Mouse (Mus musculus) neutrophil, adult 5-6 weeks (primary cell): Measurements from ENCODE around the gene AC141477.1. TPM values are rescaled to one million over a fixed set of nuclear protein-coding genes. Genes with fewer than 3 reads are reported as not detected.

Experiments
- ATAC-seq: fragments of 151-379, 151-347 bp; 2 replicates; pipeline ENCODE4 v1.8.0; 2017; ENCODE audit warnings: mild to moderate bottlenecking, moderate TSS enrichment; ENCODE audit not compliant: insufficient number of reproducible peaks, poor library complexity, low FRiP score, severe bottlenecking; ENCODE audit errors: extremely low read depth
- total RNA-seq: library from RNA; stranded (forward); fragments of 200-1000 nt; gene quantifications from 2 replicates; pipeline ENCODE4 v1.2.3, GENCODE M21; 2017

The AC141477.1 gene
- total RNA-seq = 14.8 and 16.1 TPM in 2 replicates

DNA sequence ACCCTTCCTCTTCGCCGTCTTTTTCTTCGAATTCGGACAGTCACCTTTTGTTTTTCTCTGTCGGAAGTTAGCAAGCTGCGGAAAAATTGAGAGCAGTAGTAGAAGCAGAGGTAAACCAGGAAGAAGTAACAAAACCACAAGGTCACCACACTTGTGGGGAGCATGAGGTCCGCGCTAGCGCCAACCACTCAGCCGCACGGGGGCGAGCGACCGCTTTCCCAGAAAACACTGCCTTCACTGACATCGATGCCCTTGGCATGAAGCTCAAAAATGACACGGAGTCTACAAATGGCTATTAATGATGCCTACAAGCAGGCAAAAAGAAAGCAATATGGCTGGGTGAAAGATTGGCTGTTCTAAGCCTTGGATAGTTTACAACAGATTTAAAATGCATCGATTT is at the start of gene AC141477.1:
Gene AC141477.1, minus strand, starts transcription at position 164 of the 400 bp plus-strand sequence.
- ATAC-seq = no peak

DNA sequence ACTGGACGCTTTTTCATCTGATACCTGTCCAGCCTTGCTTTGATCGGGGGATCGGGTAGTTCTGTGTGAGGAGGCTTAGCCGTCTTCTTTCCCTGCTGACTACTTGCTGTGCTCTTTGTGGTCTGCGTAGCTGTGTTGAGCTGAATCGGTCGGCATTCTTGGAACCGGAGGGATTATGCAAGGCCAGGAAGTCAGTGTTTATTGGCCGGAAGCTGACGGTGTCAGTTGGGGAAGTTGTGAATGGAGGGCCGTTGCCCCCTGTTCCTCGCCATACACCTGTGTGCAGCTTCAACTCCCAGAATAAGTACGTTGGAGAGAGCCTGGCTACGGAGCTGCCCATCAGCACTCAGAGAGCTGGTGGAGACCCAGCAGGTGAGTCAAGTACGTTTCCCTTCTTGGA is 49.0 kb upstream of the AC141477.1 start:
- 0 out of 2 replicates have a peak, but pooled peaks have one; percentile 10 for ATAC-seq

DNA sequence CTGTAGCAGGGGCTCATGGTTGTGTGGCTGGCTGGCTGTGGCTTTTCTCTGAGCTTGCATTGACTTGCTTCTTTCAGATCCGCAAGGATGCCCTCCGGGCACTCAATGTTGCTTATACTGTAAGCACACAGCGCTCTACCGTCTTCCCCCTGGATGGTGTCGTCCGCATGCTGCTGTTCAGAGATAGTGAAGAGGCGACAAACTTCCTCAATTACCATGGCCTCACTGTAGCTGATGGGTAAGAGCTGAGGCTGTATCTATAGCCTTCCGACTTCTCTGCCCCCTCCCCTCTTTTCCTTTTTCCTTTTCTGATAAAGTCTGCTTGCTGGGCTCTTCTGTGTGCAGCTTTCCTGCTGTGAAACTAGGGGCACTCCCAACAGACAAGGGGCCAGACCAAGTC is 48.0 kb upstream of the AC141477.1 start:
- ATAC-seq = no peak

DNA sequence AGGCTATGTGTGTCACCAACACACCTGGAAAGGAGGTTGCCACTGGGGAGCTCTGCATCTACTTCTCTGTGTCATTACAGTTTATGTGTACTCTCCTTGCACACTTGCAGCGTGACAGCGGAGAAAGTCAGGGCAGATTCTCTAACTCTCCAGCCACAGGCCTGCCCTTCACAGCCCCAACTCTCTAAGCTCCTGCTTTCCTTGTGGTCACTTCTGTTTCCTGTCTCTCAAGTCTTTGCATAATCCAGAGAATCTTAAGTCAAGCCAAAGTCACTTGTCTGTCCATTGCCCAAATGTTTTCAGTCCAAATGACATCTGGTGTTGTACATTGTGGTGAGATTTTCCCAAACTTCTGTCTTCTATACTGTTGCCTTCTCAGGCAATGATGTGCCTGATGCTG is 46.1 kb upstream of the AC141477.1 start:
- ATAC-seq = no peak

DNA sequence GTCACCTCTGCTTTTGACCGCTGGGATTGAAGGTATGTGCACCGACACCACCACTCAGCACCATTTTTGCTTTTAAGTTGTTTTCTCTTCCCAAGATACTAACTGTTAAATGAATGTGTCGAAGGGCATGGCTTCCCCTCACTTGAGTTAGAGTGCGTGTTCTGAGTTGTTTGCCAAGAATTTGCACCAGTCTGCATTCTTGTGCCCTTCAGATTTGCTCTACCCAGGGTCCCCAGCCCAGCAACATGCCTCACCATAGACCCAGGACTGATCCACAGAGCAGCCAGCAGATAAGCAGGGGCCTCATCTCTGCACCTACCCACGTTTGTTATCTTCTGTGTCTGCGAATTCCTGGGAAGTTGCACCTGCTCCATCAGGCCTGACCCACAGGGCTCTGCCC is 41.2 kb upstream of the AC141477.1 start:
- no peak for ATAC-seq

DNA sequence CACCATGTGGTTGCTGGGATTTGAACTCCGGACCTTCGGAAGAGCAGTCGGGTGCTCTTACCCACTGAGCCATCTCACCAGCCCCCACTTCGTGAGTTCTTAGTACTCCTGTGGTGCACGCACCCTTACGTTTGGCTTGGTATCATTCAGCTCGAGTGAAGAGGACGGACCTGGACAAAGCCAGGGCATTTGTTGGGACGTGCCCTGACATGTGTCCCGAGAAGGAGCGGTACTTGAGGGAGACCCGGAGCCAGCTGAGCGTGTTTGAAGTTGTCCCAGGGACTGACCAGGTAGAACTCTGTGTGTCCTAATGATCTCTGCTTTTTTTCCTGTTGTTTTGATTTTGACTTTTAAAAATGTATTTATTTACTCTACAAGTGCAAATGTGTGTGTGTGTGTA is 40.6 kb upstream of the AC141477.1 start:
- no peak for ATAC-seq

DNA sequence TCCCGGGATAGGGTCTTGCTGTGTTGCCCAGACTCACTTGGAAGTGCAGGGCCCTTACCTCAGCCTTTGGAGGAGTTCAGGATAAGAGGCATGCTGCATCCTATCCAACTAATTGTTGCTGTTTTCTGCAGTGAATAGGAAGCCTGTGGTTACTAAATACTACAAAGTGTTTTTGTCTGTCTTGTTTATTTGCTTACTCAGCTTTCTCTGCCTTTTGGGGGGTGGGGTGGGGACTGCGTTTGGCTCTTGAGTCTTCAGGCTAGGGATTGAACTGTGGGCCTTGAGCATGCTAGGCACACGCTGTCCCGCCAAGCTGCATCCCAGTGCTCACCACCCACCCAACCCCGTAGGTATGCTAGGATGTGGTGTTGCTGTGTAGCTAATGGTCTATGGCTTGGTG is 33.5 kb upstream of the AC141477.1 start:
- ATAC-seq = no peak

DNA sequence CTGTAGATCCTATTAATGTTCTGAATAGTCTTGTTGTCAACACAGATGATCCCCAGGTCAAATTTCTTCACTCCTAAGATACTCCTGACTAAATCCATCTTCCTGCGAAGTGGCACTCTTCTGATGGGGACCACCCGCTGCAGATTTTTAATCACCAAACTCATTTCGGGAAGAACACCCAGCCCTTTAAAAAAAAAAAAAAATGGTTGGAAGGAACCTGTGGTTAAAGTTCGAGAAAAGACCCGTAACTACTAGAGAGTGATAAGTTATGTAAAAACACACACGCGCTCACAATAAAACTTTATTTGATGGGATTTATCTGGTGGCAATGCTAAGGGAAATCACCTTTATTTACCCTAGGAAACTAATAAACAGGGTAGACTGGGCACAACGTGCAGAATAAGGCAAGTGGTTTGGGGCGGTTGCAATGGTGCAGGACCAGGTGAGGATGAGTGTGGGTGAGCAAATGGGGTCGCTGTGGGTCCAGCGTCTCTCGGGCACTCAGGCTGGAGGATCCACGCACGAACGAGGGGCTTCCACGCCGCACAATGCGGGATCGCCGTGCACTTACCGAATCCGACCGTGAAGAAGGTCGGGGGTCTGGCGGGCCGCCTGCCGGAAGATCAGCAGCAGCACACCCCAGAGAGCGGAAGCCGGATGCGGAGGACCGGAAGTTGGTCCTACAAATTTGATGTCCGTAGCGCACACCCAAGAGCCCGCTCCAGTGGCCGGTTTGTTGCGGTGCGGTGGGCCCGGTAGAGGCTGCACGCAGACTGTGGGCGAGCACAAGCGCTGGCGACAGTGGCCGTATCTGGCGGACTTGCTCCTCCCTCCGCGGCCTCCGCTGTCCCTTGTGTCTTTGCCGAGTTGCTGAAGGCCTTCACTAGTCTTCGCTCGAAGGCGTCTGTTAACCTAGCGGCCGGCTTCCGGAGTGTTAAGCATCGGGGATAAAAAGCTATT is 28.2 kb upstream of the AC141477.1 start, which contains the start of the genes Mcm3ap and Ybey:
Gene Mcm3ap, plus strand, starts transcription at position 725 of the 960 bp plus-strand sequence.
Gene Ybey, minus strand, starts transcription at position 912 of the 960 bp plus-strand sequence.
- ATAC-seq = peak; percentile 96

DNA sequence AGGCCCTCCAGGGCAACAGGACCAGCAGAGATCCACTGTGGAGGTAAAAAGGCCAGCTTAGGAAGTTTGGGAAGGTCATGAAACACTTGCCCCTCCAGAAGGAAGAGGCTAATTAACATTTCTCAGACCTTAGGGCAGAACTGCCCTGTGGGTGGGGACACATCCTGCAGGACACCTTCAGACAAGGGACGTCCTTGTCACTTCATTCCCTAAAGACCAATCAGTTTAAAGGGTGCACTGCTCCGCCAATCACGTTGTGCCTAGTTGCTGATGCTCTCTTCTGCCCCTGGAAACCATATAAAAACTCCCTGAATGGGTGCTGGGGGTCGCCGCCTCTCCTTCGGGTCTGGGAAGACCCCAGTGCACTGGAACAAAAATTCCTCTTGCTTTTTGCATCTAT is 22.5 kb upstream of the AC141477.1 start:
- no peak for ATAC-seq

DNA sequence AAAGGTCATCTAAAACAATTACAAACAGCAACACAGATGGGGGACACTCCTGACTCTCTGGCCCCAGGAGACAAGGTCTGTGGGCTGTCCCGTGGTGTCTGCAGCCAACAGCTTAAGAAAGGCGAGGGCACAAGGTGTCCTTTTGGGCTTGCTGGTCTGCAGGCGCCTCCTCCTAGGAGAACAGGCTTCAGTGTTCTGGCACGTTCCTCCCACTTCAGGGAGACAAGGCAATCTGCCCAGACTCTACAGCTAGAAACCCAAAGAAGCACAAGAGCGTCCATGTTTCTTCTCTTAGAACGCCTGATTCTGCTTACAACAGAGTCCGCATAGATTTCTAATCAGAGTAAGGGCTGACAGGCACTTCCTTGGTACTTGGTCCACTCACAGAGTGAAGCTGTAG is 22.1 kb upstream of the AC141477.1 start:
- ATAC-seq = no peak

DNA sequence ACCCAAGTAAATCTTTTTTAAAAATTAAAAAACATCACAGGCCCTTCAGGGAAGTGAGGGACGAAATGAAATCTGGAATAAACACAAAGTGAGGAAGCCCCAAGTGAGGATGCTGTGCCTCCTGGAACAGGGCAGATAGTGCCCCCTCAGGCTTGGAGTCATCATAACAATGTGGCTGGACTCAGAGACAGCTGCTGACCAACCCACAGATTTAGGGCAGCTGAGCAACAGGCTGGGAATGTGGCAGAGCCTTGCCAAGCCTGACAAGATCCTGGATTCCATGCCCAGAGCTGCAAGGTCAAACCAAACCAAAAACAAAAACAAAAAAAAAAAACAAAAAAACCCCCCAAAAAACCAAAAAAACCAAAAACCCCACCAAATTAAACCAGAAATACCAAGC is 21.0 kb upstream of the AC141477.1 start:
- ATAC-seq = no peak

DNA sequence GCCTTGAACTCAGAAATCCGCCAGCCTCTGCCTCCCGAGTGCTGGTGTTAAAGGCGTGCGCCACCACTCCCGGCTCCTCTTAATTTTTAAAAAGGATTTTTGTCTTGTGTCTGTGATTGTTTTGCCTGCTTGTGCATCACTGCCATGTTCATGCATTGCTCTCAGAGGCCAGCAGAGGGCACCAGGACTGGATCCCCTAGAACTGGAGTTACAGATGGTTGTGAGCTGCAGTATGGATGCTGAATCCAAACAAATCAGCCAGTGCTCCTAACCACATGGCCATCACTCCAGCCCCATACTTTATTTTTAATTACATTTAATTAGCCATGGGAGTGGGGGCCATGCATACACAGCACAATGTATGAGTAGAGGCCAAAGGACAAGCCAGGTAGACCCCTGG is 15.0 kb upstream of the AC141477.1 start:
- ATAC-seq = peak; percentile 61; the same call in 1 of the 2 replicates

DNA sequence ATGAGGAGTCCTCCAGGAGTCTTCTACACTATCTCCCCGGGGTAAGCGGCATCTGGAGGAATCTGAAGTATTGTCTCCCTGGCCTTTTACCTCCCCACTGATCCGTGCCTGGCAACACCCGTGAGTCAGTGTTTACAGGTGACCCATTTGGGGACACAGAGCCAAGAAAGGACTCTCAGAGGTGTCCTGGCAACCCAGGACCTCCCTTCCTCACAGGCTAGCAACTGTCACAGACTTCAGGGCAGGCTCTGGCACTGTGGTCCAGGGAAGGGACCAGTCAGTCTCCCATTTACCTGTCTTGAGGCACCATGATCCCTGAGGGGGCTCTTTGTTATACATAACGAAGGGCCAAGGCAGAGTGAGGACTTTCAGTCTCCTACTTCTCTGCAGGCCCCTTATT is 8.6 kb upstream of the AC141477.1 start, which contains the start of gene 2610028H24Rik:
Gene 2610028H24Rik, plus strand, starts transcription at position 231 of the 400 bp plus-strand sequence.
- ATAC-seq = no peak

DNA sequence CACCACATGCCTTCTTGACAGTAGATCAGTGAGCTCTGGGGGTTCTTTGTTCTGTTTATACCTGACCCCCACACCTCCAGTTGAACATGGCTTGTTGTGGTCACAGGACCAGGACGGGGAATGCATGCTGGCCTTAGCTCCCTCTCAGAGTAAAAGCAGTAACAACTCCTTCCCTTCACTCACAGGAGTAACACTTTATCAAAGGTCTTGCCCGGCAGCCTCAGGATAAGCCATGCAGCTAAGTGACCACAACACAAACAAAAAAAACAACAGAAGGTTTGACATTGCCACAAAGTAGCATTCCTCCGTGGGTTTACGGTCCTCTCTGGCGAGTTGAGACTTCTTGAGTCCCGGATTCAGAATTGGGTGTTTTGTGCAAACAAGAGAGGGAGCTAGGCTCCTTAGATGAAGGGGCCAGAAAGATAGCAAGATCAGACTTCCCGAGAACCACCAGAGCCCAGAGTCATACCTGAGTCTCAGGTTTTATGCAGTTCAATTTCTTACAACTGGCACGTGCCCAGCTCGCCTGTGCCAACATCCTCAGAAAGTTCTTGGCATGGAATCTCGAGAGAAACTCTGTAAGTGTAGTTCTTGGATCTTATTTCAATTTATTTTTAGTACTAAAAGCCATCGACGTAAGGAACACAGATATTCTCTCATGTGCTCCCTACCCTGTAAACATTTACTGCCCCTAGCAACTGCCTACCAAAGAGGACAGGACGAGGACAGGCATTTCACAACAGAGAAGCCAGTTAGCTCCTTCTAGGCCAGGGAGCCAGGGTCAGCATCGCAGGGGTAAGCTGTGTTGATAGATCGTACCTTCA is 7.4 kb upstream of the AC141477.1 start:
- no peak for ATAC-seq

DNA sequence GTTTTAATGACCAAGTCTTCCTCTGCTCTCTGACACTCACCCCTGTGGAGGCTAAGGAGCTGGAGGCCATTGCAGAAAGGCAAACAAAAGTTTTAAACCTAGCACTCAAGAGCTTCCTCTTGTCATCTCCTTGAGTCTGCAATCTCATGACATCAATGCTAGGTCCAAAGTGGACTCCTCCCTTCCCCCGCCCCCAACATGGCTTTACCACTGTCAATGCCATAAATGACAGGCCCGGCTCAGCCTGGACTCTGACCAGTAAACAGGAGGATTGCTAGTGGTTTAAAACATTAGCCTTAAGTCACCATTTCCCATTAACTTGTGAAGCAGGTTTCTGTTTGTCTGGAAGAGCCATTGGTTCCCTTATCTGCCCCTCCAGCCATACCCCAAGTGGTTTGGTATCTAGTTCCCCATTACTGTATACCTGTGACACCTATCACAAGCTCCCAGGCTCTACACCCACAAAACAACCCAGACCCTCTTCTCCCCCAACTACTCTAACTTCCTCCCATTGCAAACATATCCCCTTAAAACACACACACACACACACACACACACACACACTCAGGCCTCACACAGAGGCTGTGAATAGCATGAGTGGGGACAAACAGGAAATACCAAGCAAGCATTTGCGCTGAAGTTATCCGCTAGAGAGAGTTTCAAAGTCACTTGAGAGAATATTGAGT is 5.9 kb upstream of the AC141477.1 start:
- no peak for ATAC-seq

DNA sequence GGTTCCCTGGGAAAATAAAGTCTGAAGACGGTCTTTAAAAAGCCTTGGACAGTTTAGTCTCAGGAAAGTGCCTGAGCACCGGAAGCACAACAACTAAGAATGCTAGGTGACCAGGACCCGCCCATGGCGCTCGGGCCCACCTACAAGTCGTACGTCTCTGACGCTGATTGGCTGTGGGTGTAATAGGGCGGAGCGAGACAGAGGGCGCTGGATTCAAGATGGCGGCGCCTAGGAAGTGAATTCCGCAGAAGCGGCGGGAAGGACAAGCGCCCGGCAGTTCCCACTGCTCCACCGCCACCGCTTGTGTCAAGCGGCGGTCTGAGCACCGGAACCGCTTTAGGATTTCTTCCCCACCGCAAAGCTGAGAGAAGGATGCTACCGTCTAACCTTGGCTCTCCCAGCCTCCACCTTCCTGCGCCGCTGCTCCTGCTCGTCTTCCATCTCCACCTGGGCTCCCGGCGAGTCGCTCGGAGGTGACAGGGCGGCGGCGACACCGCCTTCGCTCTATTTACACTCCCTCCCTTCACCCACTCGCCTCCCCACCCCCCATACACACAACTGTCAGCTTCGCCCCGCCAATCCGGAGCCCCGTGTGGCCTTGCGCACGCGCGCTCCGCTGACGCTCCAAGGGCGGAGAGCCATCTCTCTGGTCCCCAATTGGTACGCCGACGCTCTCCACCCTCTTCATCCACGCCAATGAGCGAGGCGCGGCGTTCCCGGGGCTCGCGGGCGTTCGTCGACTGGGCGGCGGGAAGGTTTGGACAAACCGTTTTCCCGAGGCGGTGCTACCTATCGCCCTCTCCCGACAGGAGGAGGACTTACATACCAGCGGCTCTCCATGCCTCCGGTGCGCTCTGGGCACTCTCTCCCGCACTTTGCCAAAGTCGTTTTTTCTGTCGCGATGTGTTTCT is 2.2 kb upstream of the AC141477.1 start, which contains the start of gene Pcnt:
Gene Pcnt, minus strand, starts transcription at position 609 of the 911 bp plus-strand sequence.
- peak; percentile 93 for ATAC-seq

DNA sequence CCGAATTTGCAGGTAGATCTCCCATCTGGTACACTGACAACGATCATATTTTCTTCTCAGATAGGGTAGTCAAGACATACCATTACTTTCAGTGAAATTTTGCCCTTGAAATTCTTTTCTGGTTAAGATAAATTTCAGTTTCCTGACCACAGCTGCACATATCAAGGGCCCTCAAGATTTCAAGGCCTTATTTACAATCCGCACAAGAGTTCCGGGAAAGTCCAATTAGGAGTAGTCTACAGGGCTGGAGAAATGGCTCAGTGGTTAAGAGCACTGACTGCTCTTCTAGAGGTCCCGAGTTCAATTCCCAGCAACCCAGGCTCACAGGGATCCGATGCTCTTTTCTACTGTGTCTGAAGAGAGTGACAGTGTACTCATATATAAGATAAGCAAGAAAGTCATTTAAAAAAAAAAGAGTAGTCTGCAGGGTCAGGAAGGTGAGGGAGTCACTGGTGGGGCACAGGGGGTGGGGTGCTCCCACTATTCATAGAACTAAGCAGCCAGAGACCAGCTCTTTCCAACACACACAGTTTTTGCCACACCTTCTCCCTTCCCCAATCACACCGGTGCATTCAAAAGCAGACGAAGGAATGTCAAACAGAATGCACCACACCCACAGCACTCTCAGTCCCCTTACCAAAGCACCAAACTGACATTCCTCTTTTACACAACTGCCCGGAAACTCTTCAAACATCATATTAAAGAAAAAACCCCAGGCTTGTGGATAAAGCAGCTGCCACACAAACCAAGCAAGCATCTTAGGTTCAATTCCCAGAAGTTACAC is 945 bp downstream of the AC141477.1 start:
- ATAC-seq = no peak
